Mouse (Mus musculus): ENCODE results near the gene Il9r.

DNA sequence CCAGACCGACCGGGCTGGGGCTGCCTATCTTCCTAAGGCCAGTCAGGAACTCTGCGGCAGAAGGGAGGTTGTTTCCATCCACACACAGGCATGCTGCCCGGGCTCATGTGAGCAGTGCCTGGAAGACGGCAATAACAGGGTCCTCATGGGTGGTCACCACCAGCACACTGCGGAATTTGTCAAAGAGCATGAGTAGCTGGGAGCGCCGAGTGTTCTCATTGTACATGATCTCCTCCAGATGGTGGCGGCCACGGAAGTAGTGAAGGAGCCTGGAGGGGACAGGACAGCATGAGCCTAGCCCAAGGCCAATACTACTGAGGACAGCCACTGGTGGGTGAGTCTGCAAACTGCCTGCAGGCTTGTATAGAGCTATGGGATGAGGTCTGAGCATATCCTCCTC is 32.8 kb upstream of the Il9r start:
- TF ChIP-seq POLR2AphosphoS5 (IDR thresholded peaks at IDR 0.05; ENCODE audit: insufficient replicate concordance, low read depth, low read length): no peak
- TF ChIP-seq CTCF (IDR thresholded peaks at IDR 0.05; ENCODE audit: low read depth, low read length): no peak

Data from G1E (cell line).